Mouse (Mus musculus) E14TG2a.4 (cell line): ENCODE results near the gene Cdyl2.
A peak's percentile ranks its signal among the peaks of the same experiment; 100 is the strongest.

ENCODE experiments used
- CTCF ChIP-seq: conservative IDR thresholded peaks from 2 replicates; pipeline ENCODE4 v1.5.1; 2014; ENCODE audit warnings: low read length
- POU5F1 ChIP-seq: IDR thresholded peaks from 2 replicates; pipeline ENCODE4 v1.6.1; 2014; ENCODE audit warnings: low read length, borderline replicate concordance

GRCm38 (mm10) chr8:116671543-116671942, 61.2 kb downstream of the Cdyl2 start:
- peak; percentile 48 for TF ChIP-seq CTCF
- no peak for TF ChIP-seq POU5F1
